Mouse (Mus musculus) myocyte (in vitro differentiated cells): ENCODE data around the gene Lsm12.
A peak's percentile ranks its signal among the peaks of the same experiment; 100 is the strongest.

Experiments used
- CEBPB ChIP-seq: IDR thresholded peaks from 2 replicates; pipeline ENCODE4 v1.6.1; 2011; ENCODE audit warnings: mild to moderate bottlenecking, moderate library complexity; ENCODE audit not compliant: poor library complexity, insufficient read depth, severe bottlenecking
- MAX ChIP-seq: IDR thresholded peaks from one replicate; pipeline ENCODE4 v1.6.1; 2011; ENCODE audit warnings: low read depth, mild to moderate bottlenecking, control low read depth
- MYOD1 ChIP-seq, 3 experiments: IDR thresholded peaks; one replicate each; pipeline ENCODE4 v1.6.1; 2011; ENCODE audit warnings: control low read depth in 2 of 3, low read depth in 2 of 3, mild to moderate bottlenecking in 2 of 3, moderate library complexity in 1 of 3; ENCODE audit not compliant: insufficient read length in 2 of 3, control insufficient read depth in 1 of 3
- MYOG ChIP-seq, 3 experiments: IDR thresholded peaks; one replicate each; pipeline ENCODE4 v1.6.1; 2011; ENCODE audit warnings: control low read depth in 2 of 3, low read depth in 2 of 3, mild to moderate bottlenecking in 2 of 3; ENCODE audit not compliant: insufficient read length in 2 of 3, control insufficient read depth in 1 of 3, insufficient read depth in 1 of 3
- POLR2A ChIP-seq: IDR thresholded peaks from one replicate; pipeline ENCODE4 v1.6.1; 2011; ENCODE audit warnings: low read depth, mild to moderate bottlenecking, control low read depth, moderate library complexity; ENCODE audit not compliant: insufficient read length
- POLR2AphosphoS2 ChIP-seq: IDR thresholded peaks from one replicate; pipeline ENCODE4 v1.6.1; 2011; ENCODE audit warnings: low read depth, control low read depth; ENCODE audit not compliant: insufficient read length
- REST ChIP-seq: IDR thresholded peaks from one replicate; pipeline ENCODE4 v1.6.1; 2011; ENCODE audit warnings: mild to moderate bottlenecking, control low read depth, moderate library complexity; ENCODE audit not compliant: insufficient read depth, insufficient read length
- SRF ChIP-seq: IDR thresholded peaks from one replicate; pipeline ENCODE4 v1.6.1; 2011; ENCODE audit warnings: low read depth; ENCODE audit not compliant: control insufficient read depth, insufficient read length
- TCF12 ChIP-seq: IDR thresholded peaks from one replicate; pipeline ENCODE4 v1.6.1; 2011; ENCODE audit warnings: mild to moderate bottlenecking, control low read depth; ENCODE audit not compliant: poor library complexity, insufficient read depth, severe bottlenecking
- TCF3 ChIP-seq: IDR thresholded peaks from one replicate; pipeline ENCODE4 v1.6.1; 2011; ENCODE audit warnings: low read depth, control low read depth; ENCODE audit not compliant: insufficient read length
- USF1 ChIP-seq: IDR thresholded peaks from one replicate; pipeline ENCODE4 v1.6.1; 2011; ENCODE audit warnings: low read depth, mild to moderate bottlenecking, control low read depth, moderate library complexity

DNA sequence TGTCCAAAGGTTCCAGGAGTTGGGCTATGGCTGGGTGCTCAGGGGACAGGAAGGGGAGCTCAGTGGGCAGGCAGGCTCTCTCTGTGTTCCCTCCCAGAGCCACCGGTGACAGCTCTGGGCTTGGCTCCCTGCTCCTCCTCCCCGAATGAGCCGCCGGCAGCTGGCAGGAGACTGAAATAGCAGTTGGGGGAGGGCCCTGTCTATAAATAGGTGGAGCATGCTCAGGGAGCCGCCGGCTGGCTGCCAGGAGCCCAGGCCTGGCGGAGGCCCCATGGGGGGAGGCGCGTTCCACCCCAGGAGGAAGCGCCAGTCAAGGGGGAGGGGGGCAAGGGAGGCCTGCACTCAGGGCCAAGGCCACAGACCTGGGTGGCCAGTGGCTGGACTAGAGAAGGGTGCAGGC is 33.7 kb upstream of the Lsm12 start:
- TF ChIP-seq USF1 (no peak), POLR2A (peak; percentile 92), POLR2AphosphoS2 (peak; percentile 76), MAX (no peak), SRF (no peak), TCF3 (peak; percentile 12), MYOG (IDR thresholded peaks at IDR 0.05; ENCODE audit: control insufficient read depth in 1 of 3, insufficient read depth in 1 of 3, insufficient read length in 2 of 3, low read depth in 2 of 3) (peak; percentile 58 to 88 (median 70)), MYOD1 (IDR thresholded peaks at IDR 0.05; ENCODE audit: control insufficient read depth in 1 of 3, insufficient read length in 2 of 3, low read depth in 2 of 3) (peak in 2 of 3 experiments; percentile 71 to 84), REST (no peak), CEBPB (no peak), TCF12 (peak; percentile 58)
